Mouse (Mus musculus): Measurements from ENCODE around the gene Svep1.

Svep1 gene

GRCm38 (mm10) chr4:58206115-58206945 lies at the start of gene Svep1:
Gene Svep1, minus strand, starts transcription at chr4:58206859.
- DNase-seq (ENCODE audit: low spot score in 2 of 2): no peak

GRCm38 (mm10) chr4:58253410-58253809 lies 46.8 kb upstream of the Svep1 start:
- peak in 1 of 2 experiments; percentile 13 for DNase-seq (ENCODE audit: low spot score in 2 of 2)

GRCm38 (mm10) chr4:58252381-58252780 lies 45.7 kb upstream of the Svep1 start:
- DNase-seq (ENCODE audit: low spot score in 2 of 2): no peak

- no peak for DNase-seq (ENCODE audit: low spot score in 2 of 2)
These were observed 38.9 kb upstream of the Svep1 start for GRCm38 (mm10) chr4:58245544-58245943.

- DNase-seq (ENCODE audit: low spot score in 2 of 2): no peak
These were observed 33.8 kb upstream of the Svep1 start for GRCm38 (mm10) chr4:58240416-58240815.

GRCm38 (mm10) chr4:58235828-58236227 lies 29.2 kb upstream of the Svep1 start:
- DNase-seq (ENCODE audit: low spot score in 2 of 2): no peak

GRCm38 (mm10) chr4:58223499-58223898 lies 16.8 kb upstream of the Svep1 start:
- DNase-seq (ENCODE audit: low spot score in 2 of 2): no peak

- DNase-seq (ENCODE audit: low spot score in 2 of 2): no peak
These were observed 4.7 kb upstream of the Svep1 start for GRCm38 (mm10) chr4:58211374-58211773.

GRCm38 (mm10) chr4:58210557-58211090 lies 4.0 kb upstream of the Svep1 start:
- no peak for DNase-seq (ENCODE audit: low spot score in 2 of 2)

GRCm38 (mm10) chr4:58205750-58206114 lies 927 bp downstream of the Svep1 start:
- DNase-seq (ENCODE audit: low spot score in 2 of 2): no peak

- no peak for DNase-seq (ENCODE audit: low spot score in 2 of 2)
These were observed 5.0 kb downstream of the Svep1 start for GRCm38 (mm10) chr4:58201703-58202102.

- DNase-seq (ENCODE audit: low spot score in 2 of 2): no peak
These were observed 5.8 kb downstream of the Svep1 start for GRCm38 (mm10) chr4:58200826-58201225.

- DNase-seq (ENCODE audit: low spot score in 2 of 2): no peak
These were observed 9.4 kb downstream of the Svep1 start for GRCm38 (mm10) chr4:58197230-58197629.

GRCm38 (mm10) chr4:58196795-58197194 lies 9.9 kb downstream of the Svep1 start:
- DNase-seq (ENCODE audit: low spot score in 2 of 2): no peak

- no peak for DNase-seq (ENCODE audit: low spot score in 2 of 2)
These were observed 10.7 kb downstream of the Svep1 start for GRCm38 (mm10) chr4:58195936-58196335.

GRCm38 (mm10) chr4:58189281-58189680 lies 17.4 kb downstream of the Svep1 start:
- no peak for DNase-seq (ENCODE audit: low spot score in 2 of 2)

GRCm38 (mm10) chr4:58185401-58185800 lies 21.3 kb downstream of the Svep1 start:
- DNase-seq (ENCODE audit: low spot score in 2 of 2): no peak

GRCm38 (mm10) chr4:58184681-58185341 lies 21.8 kb downstream of the Svep1 start:
- no peak for DNase-seq (ENCODE audit: low spot score in 2 of 2)

- DNase-seq (ENCODE audit: low spot score in 2 of 2): no peak
These were observed 22.8 kb downstream of the Svep1 start for GRCm38 (mm10) chr4:58183897-58184296.

- DNase-seq (ENCODE audit: low spot score in 2 of 2): no peak
These were observed 28.2 kb downstream of the Svep1 start for GRCm38 (mm10) chr4:58178489-58178888.

GRCm38 (mm10) chr4:58177256-58177655 lies 29.4 kb downstream of the Svep1 start:
- DNase-seq (ENCODE audit: low spot score in 2 of 2): no peak

- no peak for DNase-seq (ENCODE audit: low spot score in 2 of 2)
These were observed 32.1 kb downstream of the Svep1 start for GRCm38 (mm10) chr4:58174435-58174987.

- no peak for DNase-seq (ENCODE audit: low spot score in 2 of 2)
These were observed 33.3 kb downstream of the Svep1 start for GRCm38 (mm10) chr4:58173401-58173800.

Data from frontal cortex, postnatal 10 days (tissue).